Mouse (Mus musculus) kidney, adult 8-10 months (tissue): ENCODE data around the gene Tmem19.
A peak's percentile ranks its signal among the peaks of the same experiment; 100 is the strongest.
"Not testable (repeated sequence)": the region's sequence is repeated elsewhere in the genome, so short reads cannot be mapped to it uniquely, and the experiment has no call there.

Experiments
- DNase-seq, 2 experiments: peaks; one replicate each; pipeline ENCODE4 v3.0.0; 2022

Tmem19 gene

DNA sequence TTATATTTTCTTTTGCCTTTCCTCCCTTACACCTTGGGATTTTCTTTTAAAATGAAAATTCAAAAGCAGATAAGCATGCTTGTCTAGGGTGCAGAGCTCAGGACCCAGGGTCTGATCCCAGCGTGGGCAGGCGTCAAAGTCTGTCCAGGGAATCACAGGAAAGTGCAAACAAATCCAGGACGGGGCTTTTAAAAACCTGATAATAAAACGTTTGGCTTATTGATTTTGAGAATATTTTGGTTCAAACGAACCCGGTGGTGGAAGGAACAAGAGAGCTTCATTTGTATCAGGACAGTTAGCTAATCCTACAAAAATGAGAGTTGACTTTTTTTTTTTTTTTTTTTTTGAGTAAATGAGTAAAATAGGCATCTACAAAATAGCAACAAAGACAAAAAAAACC, 14.2 kb downstream of the Tmem19 start:
- no peak for DNase-seq

DNA sequence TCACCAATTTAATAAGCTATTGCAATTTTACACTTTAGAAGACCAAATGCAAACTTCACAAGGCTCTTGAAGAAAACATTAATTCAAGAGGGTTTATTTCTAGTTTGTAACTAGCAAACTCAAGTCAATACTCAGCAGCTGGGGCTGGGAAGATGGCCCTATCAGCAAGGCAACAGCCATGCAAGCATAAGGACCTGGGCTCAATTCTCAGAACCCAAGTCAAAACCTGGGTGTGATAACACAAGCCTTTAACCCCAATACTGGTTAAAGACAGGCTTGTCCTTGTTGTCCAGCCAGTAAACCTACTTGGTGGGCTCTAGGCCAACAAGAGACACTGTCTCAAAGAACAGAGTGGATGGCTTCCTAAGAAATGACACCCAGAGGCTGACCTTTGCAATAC, 15.9 kb downstream of the Tmem19 start:
- no peak for DNase-seq

DNA sequence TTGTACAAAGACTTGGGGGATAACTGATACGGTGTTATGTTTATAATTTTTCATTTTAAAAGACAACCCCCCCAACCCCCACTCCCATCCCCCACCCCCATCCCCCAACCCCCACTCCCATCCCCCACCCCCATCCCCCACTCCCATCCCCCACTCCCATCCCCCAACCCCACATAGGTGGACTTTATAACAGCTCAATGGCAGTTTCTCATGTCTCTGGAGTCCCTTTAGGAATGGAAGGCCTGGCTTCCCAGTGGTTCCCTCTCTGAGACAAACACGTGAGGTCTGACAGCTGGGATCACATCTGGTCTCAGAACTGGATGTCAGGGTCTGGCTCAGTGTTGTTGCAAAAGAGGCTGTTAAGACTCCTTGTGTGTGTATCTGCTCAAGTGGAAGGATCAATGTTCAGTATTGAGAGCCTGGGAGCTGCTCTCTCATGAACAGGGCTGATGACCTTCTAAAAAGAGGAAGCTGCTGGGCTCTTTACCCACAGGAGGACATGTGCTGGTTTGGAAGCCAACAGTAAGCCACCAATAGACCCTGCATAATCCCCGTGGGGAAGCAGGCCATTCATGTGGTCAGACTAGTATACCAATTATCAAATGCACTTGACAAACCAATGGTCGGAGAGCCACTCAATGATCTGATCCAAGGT, 19.4 kb downstream of the Tmem19 start:
- no peak for DNase-seq

DNA sequence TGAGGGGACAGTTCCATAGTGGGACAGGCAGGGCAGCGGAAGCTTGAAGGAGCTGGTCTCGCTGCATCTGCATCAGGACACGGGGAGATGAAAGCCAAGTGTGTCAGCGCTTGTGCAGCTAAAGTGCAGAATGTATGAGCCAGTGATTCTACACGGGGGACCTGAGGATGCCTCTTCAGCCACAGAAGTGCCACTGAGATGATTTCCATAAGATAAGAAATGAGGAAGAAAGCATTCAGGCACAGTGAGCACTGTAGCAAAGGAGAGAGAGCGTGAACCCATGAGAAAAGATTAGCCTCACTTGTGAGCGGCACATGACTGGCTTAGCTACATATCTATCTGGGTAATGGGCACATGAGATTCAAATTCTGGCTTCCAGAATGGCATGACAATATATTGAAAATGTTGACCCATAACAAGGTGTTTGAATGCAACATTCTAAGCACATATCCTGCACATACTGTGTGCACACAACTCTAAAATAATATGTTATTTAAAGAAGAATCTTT, 22.4 kb downstream of the Tmem19 start:
- no peak for DNase-seq

DNA sequence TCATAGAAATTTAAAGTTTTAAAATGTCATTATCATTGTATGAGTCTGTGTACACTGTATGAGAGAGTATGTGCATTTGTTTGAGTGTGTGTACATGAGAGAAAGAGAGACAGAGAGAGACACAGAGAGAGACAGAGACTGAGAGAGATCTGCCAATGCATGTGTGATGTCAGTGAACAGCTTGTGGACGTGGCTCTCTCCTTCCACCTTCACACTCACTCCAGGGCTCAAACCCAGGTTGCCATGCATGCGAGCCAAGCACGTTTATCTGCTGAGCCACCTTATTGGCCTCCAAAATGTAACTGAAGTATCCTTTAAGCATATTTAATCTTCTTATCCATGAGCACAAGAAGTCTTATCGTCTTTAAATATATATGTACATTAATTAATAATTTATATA, 25.4 kb downstream of the Tmem19 start:
- no peak for DNase-seq

DNA sequence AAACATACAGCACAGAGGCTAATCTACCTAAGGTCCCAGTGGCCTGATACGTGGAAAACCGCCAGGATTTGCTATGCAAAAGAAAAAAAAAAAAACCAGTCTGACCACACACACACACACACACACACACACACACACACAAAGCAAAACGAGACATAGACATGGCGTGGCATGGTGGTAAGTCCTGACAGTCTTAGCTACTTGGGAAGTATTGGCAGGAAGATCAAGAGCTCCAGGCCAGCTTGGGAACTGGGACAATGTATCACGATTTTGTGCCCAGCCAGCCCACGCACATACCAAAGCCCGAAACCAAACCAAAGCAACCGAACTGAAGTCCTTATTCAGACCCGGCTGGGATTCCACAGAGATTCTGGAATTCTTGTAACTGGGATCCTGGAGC, 28.8 kb downstream of the Tmem19 start:
- no peak for DNase-seq

DNA sequence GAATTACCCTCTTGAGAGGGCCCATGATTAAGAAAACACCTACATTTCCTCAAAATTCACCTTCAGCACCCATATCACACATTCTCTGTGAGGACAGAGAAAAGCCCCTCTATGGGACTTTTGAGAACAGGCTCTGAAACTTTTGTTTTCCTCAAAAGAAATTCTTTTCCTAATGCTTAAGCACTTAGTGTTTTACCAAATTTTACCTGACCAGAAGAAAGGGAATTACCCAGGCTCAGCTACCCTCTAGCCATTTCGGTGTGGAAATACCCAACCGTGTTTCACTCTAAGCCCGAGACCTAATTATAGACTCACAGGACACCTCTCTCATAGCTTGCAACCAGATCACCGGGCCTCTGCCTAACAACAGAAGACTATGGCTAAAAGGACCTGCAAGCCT, 29.3 kb downstream of the Tmem19 start:
- DNase-seq, result no peak

DNA sequence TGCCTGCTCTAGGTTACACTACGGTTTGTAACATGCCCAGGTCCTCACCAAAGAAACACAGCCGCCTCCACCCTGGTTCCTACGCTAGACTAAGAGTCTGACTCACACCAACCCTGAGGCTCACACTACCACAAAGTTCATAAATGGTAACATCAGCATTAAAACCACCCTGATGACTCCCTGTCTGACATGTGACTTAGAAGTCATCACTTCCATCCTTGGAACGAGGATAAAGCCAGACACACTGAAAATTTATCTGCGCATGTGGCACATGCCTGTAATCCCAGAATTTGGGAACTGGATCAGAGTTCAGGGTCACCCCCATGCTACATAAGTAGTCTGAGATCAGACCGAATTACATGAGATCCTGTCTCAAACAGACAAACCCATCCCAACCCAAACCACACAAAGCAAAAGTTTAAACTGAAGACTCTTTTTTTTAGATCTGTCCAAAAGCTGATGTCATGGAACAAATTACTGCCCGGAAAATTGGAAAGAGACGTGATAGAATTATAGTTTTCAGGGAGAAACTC, 29.8 kb downstream of the Tmem19 start:
- no peak for DNase-seq

DNA sequence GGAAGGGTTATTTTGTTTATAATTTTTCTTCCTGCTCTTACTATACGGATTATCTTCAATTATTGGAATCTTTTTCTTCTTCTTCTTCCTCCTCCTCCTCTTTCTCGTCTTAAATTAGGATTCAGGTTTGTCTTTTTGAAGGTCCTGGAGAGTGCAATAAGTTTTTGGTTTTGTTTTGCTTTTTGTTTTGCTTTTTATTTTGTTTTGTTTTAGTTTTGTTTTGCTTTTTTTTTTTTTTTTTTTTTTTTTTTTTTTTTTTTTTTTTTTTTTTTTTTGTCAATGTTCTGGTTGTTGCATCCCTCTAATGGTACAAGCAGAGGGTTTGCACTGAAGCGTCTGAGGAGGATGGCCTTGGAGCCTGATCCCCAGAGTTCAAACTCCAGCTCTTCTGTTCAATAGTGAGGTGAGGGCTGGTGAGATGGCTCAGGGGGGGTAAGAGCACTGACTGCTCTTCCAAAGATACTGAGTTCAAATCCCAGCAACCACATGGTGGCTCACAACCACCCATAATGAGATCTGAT, 33.2 kb downstream of the Tmem19 start:
- DNase-seq, result no peak

DNA sequence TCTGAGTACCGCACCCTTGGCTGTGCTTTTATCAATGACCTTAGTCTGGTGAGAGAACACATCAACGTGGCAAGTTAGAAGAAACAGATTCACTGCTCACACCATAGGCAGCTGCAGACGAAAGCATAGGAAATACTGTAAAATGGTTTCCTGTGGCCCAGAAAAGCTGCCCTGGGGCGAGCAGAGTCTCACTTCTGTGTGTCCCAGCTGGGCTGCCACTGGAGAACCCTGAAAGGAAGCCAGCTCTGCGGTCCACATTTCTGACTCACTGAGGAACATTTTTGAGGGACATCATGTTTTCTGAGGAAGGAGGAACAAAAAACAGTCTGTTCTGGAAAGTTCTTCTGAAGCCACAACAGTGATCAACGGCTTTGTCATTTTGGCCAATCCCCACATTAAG, 33.8 kb downstream of the Tmem19 start:
- no peak for DNase-seq

DNA sequence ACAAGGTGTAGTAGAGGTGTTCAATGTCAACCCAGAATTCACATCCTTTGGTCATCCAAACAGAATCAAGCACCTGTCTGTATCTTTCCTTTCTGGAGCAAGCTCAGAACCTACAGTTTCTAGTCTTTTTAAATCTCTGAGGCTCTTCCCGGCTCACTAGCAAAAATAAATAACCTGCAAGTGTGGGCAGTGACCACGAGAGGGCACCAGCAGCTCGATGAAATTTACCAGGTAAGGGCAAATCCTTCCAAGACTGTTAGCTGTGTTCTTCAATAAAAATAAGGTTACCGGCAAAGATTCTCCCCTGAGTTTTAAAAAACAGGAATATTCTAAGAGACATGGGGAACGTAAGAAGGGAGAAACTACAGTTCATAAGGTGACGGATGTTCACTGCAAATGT, 39.0 kb downstream of the Tmem19 start:
- DNase-seq, result peak; percentile 71 to 72

DNA sequence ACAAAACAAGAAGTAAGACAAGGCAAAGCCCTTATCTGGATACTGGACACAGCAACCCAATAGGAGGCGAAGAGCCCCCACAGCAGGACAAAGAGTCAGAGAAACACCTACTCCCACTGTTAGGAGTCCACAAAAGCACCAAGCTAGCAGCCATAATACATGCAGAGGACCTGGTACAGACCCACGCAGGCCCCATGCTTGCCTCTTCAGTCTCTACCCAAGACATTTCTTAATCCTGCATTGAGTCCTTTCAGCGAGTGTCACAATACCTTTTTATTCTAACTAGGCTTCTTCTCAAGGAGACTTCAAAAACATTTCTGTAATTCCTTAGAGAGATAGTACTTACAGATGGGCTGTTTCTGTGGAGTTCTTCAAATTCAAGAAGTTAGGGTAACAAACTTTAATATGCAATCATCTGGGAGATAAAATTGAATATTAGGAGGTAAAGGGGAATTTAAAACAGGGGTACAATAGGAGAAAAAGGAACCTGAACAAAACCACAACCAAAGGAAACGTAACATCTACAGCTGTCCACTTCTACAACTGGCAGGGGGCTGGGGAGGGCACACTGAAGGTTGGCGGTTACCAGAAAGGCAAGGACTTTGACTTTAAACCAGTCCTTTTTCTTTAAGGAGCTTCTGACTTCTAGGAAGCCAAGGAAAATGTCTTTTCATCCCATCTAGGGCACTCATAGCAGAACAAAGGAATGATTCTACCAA, 40.8 kb downstream of the Tmem19 start:
- no peak for DNase-seq

DNA sequence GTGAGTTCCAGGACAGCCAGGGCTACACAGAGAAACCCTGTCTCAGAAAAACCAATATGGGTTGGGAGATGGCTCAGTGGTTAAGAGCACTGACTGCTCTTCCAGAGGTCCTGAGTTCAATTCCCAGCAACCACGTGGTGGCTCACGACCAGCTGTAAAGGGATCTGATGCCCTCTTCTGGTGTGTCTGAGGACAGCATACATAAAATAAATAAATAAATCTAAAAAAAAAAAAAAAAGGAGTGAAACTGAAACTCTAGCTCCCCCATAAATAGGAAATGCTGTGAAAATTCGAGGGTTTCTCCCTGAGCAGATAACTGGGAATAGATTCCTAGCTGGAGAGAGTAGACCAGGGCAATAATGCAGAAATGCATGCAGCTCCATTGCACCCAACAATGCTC, 43.9 kb downstream of the Tmem19 start:
- DNase-seq, result not testable (repeated sequence)

DNA sequence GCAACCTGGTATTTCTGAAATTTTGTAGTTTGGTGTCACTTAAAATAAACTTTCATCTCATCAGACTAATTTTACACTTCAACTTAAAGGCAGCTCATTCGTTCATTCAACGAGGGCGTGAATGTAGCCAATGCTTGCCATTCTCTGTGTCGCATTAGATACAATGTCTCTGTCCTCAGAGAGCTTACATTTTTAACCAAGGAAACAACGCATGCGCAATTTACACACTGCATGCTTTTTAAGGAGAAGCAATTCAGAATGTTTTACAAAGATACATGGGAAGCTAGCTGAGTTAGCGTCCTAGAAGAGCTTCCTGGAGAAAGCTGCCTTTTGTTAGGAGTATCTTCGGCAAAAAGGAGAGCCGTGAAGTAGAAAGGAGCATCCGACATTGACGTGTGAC, 46.0 kb downstream of the Tmem19 start:
- DNase-seq, result no peak

DNA sequence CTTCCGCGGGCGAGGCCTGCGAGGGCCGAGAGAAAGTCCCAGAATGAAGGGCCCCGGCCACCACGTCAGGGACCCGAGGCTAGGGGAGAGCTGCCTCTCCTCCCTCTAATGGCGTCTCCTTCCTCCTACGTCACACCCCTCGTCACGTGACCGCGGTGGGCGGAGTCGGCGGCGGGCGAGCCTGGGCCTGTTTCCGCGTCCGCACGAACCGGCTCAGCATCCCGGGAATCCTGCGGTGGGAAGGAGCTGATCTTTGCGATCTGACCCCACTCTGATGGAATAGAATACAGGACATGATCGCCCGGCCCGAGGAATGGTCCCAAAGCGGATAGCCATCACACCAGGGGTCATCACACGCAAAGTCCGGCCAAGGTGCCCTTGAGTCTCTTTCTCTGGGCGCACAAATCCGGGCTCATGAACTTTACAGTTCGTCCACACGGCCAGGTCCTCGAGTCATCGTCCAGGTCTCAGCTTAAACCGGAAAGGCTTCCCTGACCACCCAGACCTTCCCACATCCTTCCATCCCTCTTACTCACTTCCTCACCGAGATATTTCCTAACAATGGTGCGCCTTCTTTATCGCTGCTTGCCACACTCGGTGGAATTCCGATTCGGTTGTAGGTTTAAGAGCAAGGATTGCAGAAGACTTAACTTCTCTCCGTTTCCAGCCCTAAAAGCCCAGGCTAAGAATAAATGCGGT, 46.7 kb downstream of the Tmem19 start, which contains the start of gene Rab21:
Rab21 (minus strand) TSS at position 122 of the 699 bp plus-strand sequence.
- DNase-seq, result peak; percentile 95 to 98

DNA sequence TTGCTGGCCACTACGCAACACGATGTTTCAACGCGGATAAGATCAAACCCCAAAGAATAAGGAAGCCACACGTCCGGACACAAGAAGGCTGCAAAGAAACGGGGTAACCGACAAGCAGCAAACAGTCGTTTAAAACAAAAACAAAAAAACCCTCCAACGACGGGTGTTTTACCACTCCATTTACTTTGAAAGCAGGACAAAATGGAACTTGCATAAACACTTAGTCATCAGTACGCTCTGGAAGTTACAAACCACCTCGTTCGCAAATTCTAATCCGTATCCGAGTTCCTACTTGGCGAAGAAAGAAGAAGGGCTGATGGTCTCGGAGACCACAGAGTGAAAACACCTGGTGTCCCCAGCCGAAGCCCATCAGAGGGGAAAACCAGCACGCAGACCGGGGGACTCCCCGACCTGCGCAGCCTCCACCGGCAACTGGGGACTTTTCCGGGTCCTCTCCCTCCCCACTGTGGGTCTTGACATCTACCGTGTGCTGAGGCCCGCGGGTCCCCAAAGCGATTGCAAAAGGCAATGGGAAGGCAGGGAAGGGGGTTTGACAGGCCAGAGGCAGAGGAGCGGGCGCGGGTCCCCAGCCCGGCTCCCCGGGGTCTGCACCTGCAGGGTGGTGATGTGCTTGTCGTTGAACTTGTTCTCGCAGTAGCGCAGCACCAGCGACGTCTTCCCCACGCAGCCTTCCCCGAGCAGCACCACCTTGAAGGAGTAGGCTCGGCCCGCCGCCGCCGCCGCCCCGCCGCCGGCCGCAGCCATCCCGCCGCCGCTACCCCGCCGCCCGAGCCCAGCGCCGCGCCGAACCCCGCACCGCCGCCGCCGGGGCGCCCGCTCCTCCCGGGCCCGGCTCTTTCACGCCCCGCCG, 47.5 kb downstream of the Tmem19 start:
- no peak for DNase-seq

DNA sequence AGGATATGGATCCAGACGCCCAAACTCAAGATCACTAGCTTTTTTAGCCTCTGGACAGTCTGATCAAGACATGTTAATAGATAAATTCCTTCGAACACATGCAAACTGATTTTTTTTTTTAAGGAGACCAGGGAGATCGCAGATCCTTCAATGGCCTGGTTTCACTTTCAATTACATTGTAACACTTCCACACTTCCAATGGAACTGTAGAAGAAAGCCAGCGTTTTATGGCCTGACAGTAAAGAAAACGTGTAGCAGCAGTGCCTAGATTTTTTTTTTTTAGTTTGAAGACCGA, 48.1 kb downstream of the Tmem19 start:
- no peak for DNase-seq

DNA sequence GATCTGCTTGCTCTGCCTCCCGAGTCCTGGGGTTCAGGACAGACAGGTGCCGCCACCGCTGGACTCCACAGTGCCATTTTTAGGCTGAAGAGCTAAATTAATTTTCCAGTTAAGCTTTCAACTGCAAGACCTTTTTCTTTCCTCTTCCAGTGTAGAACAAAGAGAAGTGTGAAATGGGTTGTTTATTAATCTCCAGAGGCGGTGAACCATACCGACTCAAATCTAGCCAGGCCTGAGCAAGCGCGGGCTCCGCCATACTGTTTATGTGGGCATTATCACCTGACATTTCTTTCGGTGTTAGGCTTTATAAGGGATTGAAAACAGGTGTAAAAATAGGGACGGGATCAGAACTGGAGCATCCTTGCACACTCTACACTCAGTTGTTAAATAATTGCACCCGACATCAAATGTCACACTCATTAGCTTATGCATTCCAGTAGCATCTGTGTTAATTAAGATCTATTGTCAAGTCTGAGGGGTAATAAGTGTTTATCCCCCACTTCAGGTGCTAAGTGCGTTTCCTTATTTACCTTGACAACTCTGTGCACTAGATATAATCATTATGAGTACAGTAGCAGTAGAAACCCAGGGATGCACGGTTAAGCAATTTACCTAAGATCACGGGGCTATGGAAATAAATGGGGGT, 48.5 kb downstream of the Tmem19 start:
- DNase-seq, result peak; percentile 57 to 62

DNA sequence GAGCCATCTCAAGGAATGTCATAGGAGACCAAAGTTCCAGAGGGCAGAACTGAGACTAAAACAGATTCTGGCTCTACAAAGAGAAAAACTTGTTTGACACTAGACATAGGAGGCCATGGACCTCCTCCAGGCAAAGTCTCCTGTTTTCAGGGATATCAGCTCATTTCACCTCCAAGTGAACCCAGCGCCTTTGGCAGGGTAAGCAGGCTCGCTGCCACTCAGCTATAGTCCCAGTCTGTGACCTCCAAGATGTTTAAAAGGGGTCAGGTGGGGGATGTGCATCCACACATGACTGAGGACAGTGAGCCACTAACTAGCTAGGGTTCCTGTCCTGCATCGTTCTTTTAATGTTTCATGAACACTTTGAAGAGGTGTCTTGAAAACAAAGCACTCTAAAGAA, 49.6 kb downstream of the Tmem19 start:
- peak; percentile 64 to 76 for DNase-seq

DNA sequence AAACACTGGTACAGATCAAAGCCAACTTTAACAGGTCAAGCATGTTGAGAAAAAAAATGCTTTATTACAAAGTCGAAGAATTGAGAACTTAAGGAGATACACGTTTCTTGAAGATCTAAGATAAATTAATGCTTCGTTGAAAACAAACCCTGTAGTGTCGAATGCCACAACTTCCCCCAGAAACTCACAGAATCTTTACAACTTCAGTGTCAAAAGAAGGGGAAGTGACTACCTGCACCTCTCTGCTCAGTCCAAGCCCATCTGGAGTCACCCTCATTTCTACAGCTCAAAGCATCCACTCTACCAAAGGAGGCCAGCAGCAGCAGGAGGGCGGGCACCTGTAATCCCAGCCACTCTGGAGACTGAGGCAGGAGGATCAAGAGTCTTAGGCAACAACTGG, 50.1 kb downstream of the Tmem19 start:
- no peak for DNase-seq

DNA sequence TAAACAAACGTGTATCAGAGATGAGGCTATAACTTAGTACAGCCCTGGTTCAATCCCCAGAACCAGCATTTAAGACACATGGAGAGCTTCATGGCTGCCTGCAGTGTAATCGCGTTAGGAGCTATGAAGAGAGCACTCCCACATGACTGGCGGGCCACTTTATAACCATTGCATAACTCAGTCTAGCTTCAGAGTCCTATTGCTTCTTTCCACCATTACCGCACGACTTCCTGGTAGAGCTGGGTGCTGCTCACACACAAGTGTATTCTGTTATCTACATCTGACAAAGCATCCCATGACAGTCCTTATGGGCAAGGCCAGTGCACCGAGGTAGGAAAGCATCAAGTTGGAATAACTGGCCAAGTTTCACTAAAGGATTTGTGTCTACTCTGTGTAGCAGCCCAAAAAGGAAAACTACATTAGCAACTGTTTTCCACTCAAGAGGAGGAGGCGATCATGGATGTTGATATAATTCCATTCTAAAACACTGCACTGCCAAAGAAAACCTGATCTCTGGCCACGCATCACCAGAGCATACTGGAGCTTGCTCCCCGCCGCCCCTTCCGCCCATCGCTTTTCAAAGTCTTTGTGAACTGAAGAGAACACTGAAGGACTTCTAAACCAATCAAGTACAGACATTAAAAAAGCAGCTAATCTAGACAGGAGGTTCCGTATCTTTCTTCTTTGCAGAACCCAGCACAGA, 50.9 kb downstream of the Tmem19 start:
- no peak for DNase-seq
